Mouse (Mus musculus): Measurements from ENCODE around the gene Lins1. TPM values are rescaled to one million over a fixed set of nuclear protein-coding genes. Genes with fewer than 3 reads are reported as not detected.

Gene Lins1
- 8.6 TPM for polyA plus RNA-seq (2015; fragmentation: Illumina TruSeq; extraction: RNeasy Lipid Tissue Mini Kit (QIAGEN cat#74804); ENCODE audit: low read depth, low replicate concordance)

DNA sequence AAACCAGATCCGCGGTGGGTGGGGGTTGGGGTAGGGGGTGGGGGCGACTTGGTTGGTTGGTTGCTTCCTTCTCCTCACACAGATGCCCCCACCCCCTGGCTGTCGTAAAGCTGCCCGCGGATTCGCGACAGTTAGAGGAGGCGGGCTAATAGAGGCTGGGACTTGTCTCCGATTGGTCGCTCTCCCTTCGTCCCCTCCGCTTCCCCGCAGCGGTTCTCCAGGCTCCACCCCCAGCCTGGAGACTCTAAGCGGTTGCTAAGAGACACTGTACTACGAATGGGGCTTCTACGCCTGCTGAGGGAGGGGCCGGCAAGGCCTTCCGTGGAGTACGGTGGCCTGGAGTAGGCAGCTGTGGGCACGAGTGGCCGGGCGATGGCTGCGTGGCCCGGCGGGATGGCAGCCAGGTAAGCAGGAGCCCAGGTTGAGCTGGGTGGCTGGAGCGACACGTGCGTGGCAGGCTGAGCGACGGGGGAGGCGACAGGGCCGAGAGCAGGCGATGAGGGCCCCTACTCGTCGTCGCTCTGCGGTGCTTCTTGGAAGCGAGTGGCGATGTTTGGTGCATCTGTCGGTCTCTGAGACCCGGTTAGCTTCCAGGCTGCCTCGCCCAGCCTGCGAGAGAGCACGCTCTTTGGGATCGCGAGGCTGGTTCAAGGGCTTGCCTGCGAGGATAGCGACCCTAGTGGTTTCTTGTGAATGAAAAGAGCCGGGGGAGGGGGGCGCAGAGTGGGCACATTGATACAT, at the start of gene Lins1:
TSS of gene Lins1 (plus strand) at position 270 of the 741 bp plus-strand sequence.

GRCm38 (mm10) chr7:66689294-66689619, 432 bp upstream of the Lins1 start, which contains the start of gene Asb7:
Gene Asb7 (minus strand): TSS chr7:66689596.

DNA sequence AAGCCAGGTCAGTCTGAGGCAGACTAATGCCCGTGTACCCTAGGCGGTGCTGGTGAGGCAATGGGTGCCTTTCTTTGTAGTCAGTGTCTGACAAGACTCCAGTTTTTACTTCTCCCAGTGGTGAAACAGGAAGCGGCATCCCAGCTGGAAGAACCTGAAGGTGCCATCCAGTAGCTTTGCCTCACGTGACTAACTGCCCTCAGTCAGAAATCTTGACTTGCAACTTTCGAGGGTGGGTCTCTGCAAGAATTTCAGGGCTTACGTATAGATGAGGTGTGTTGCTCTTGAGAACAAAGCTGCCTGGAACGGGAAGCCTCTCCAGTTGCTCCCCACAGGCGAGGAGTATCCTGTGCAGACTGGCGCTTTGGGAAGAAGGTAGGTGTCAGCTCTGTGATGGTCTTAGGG, 53.7 kb downstream of the Lins1 start, which contains the start of gene Cers3:
TSS of gene Cers3 (plus strand) at position 128 of the 405 bp plus-strand sequence.

Other genes starting within 250 kb of the Lins1 start
- gene Asb7, start 293 bp upstream of the Lins1 start, polyA plus RNA-seq (2015; fragmentation: Illumina TruSeq; extraction: RNeasy Lipid Tissue Mini Kit (QIAGEN cat#74804); ENCODE audit: low read depth, low replicate concordance): 9.9 TPM
- gene Cers3, start 53.6 kb downstream of the Lins1 start, polyA plus RNA-seq (2015; fragmentation: Illumina TruSeq; extraction: RNeasy Lipid Tissue Mini Kit (QIAGEN cat#74804); ENCODE audit: low read depth, low replicate concordance): 0.39 TPM
- 2.3 TPM for gene Adamts17, start 149.8 kb downstream of the Lins1 start, polyA plus RNA-seq (2015; fragmentation: Illumina TruSeq; extraction: RNeasy Lipid Tissue Mini Kit (QIAGEN cat#74804); ENCODE audit: low read depth, low replicate concordance)